Mouse (Mus musculus): ENCODE measurements around the gene Aanat.
A peak's percentile ranks its signal among the peaks of the same experiment; 100 is the strongest.

Aanat gene

GRCm38 (mm10) chr11:116574486-116574885, 11.7 kb upstream of the Aanat start:
- DNase-seq (ENCODE audit: low spot score in 2 of 2) = no peak

- DNase-seq (ENCODE audit: low spot score in 2 of 2) = no peak
Measured at GRCm38 (mm10) chr11:116574982-116575381, 11.2 kb upstream of the Aanat start.

- no peak for DNase-seq (ENCODE audit: low spot score in 2 of 2)
Measured at GRCm38 (mm10) chr11:116575396-116575795, 10.8 kb upstream of the Aanat start.

- DNase-seq (ENCODE audit: low spot score in 2 of 2) = no peak
Measured at GRCm38 (mm10) chr11:116579280-116579679, 7.0 kb upstream of the Aanat start.

GRCm38 (mm10) chr11:116580031-116580652, 6.1 kb upstream of the Aanat start:
- no peak for DNase-seq (ENCODE audit: low spot score in 2 of 2)

- DNase-seq (ENCODE audit: low spot score in 2 of 2) = peak in 1 of 2 experiments; percentile 27
Measured at GRCm38 (mm10) chr11:116580711-116581375, 5.4 kb upstream of the Aanat start.

GRCm38 (mm10) chr11:116581376-116581814, 4.8 kb upstream of the Aanat start, which contains the start of gene Ube2o:
Ube2o (minus strand) TSS chr11:116581447.
- peak; percentile 76 to 82 for DNase-seq (ENCODE audit: low spot score in 2 of 2)

GRCm38 (mm10) chr11:116585682-116586081, 550 bp upstream of the Aanat start:
- DNase-seq (ENCODE audit: low spot score in 2 of 2) = no peak

GRCm38 (mm10) chr11:116586801-116587631, 784 bp downstream of the Aanat start:
- peak; percentile 46 to 68 for DNase-seq (ENCODE audit: low spot score in 2 of 2)

- DNase-seq (ENCODE audit: low spot score in 2 of 2) = no peak
Measured at GRCm38 (mm10) chr11:116589020-116589531, 2.8 kb downstream of the Aanat start.

GRCm38 (mm10) chr11:116589574-116589973, 3.3 kb downstream of the Aanat start:
- DNase-seq (ENCODE audit: low spot score in 2 of 2) = no peak

GRCm38 (mm10) chr11:116591621-116592020, 5.4 kb downstream of the Aanat start:
- DNase-seq (ENCODE audit: low spot score in 2 of 2) = no peak

- peak; percentile 83 to 93 for DNase-seq (ENCODE audit: low spot score in 2 of 2)
Measured at GRCm38 (mm10) chr11:116592428-116592827, 6.2 kb downstream of the Aanat start.

- no peak for DNase-seq (ENCODE audit: low spot score in 2 of 2)
Measured at GRCm38 (mm10) chr11:116593345-116593744, 7.1 kb downstream of the Aanat start.

GRCm38 (mm10) chr11:116596766-116597165, 10.5 kb downstream of the Aanat start:
- DNase-seq (ENCODE audit: low spot score in 2 of 2) = no peak

GRCm38 (mm10) chr11:116598193-116598592, 12.0 kb downstream of the Aanat start:
- DNase-seq (ENCODE audit: low spot score in 2 of 2) = no peak

GRCm38 (mm10) chr11:116599230-116599629, 13.0 kb downstream of the Aanat start:
- DNase-seq (ENCODE audit: low spot score in 2 of 2) = no peak

- no peak for DNase-seq (ENCODE audit: low spot score in 2 of 2)
Measured at GRCm38 (mm10) chr11:116601166-116601565, 14.9 kb downstream of the Aanat start.

- DNase-seq (ENCODE audit: low spot score in 2 of 2) = no peak
Measured at GRCm38 (mm10) chr11:116602043-116602442, 15.8 kb downstream of the Aanat start.

GRCm38 (mm10) chr11:116603339-116603738, 17.1 kb downstream of the Aanat start:
- no peak for DNase-seq (ENCODE audit: low spot score in 2 of 2)

GRCm38 (mm10) chr11:116604097-116604496, 17.9 kb downstream of the Aanat start:
- DNase-seq (ENCODE audit: low spot score in 2 of 2) = no peak

GRCm38 (mm10) chr11:116607717-116608116, 21.5 kb downstream of the Aanat start:
- DNase-seq (ENCODE audit: low spot score in 2 of 2) = no peak

Data from heart, adult 9 months (tissue).